Mouse (Mus musculus): Measurements from ENCODE around the gene Sec24a.
"Not testable (repeated sequence)": the region's sequence is repeated elsewhere in the genome, so short reads cannot be mapped to it uniquely, and the experiment has no call there.

Sec24a gene

DNA sequence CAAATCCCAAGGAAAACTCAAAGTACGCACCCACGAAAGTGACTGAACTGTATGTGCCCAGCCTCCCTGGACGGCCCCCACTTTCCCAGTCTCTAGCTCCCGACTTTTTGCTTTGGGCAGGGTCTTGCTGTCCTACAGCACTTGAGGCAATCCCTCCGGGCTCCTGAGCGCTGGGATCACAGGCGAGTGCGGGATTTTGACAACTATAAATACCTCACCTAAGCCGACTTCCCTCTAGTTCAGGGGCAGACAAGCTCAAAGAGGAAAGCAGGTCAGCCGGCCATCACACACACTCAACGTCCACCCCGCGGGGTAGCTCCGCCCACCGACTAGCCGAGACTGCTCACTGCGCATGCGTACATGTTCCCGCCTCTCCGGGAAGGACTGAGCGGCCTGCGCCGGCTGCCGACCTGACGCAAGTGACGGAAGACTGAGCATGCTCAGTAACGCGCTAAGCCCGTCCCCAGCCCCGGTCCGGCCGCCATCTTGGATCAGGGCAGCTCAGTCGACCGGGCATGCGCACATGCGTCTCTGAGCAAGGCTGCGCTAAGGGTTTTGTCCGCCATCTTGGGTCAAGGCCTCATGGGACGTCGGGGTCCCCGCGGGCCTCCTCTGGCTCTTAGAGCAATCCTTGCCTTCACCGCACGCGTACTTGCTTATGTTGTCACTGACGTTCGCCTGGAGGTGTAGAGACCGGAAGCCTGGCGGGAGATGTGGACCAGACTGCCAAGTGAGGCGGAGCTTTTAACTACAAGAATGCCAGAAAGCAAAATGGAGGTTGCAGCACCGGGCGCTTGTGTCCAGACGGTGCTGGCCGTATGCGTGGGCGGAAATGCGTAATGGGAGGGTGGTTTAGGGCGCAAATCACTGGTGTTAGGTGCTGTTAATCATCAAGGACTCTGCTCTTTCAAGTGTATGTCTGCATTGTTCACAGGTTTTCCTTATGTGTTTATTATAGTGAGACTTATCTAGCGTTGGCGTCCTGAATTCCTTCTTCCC, 74.8 kb downstream of the Sec24a start, which contains the start of gene 0610009B22Rik:
TSS of gene 0610009B22Rik (minus strand) at position 545 of the 999 bp plus-strand sequence.
- peak; percentile 98 to 99 for DNase-seq (ENCODE audit: low spot score in 2 of 2)

DNA sequence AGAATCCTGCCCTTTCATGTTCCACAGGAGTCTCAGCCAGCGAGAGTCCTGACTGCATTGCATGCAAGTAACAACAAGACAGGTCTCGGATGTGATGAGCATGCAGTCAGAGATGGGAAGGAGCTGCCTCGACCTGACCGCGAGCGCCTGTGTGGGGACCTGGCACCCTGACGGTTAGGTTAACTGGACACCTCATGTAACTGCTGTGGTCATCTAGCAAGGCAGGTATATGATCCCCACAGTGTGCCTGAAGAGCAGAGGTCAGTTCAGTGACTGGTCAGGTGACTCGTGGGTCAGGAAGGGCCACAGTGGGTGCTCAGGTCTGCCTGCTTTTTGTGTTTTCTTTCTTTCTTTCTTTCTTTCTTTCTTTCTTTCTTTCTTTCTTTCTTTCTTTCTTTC, 81.5 kb downstream of the Sec24a start:
- no peak for DNase-seq (ENCODE audit: low spot score in 2 of 2)

- peak; percentile 59 to 63 for DNase-seq (ENCODE audit: low spot score in 2 of 2)
Observed at GRCm38 (mm10) chr11:51681324-51681975, 82.0 kb downstream of the Sec24a start.

GRCm38 (mm10) chr11:51679466-51679865, 84.0 kb downstream of the Sec24a start:
- DNase-seq (ENCODE audit: low spot score in 2 of 2): no peak

GRCm38 (mm10) chr11:51677737-51678418, 85.6 kb downstream of the Sec24a start:
- no peak for DNase-seq (ENCODE audit: low spot score in 2 of 2)

DNA sequence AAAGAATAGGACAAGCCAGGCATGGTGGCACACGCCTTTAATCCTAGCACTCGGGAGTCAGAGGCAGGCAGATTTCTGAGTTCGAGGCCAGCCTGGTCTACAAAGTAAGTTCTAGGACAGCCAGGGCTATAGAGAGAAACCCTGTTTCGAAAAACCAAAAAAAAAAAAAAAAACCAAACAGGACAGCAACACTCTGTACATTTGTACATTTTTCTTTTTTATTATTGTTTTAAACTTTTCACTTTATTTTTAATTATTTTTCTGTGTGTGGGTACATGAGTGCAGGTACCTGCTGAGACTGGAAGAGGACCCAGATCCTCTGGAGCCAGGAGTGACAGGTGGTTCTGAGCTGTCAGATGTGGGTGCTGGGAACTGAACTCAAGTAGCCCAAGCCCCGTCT, 88.0 kb downstream of the Sec24a start:
- DNase-seq (ENCODE audit: low spot score in 2 of 2): no peak

GRCm38 (mm10) chr11:51673291-51673690, 90.1 kb downstream of the Sec24a start:
- no peak for DNase-seq (ENCODE audit: low spot score in 2 of 2)

DNA sequence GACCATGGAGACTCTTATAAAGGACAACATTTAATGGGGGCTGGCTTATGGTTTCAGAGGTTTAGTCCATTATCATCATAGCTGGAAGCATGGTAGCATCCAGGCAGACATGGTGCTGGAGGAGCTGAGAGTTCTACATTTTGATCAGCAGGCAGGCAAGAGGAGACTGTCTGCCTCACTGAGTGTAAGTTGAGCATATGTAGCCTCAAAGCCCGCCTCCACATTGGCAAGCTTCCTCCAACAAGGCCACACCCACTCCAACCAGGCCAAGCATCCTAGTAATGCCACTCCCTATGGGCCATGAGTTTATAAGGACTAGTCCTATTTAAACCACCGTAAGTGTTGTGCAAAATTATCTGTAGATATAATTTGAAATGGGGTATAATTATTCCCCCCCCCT, 92.1 kb downstream of the Sec24a start:
- no peak for DNase-seq (ENCODE audit: low spot score in 2 of 2)

- DNase-seq (ENCODE audit: low spot score in 2 of 2): no peak
Observed at GRCm38 (mm10) chr11:51670846-51671245, 92.6 kb downstream of the Sec24a start.

GRCm38 (mm10) chr11:51664747-51665146, 98.7 kb downstream of the Sec24a start:
- DNase-seq (ENCODE audit: low spot score in 2 of 2): not testable (repeated sequence)

DNA sequence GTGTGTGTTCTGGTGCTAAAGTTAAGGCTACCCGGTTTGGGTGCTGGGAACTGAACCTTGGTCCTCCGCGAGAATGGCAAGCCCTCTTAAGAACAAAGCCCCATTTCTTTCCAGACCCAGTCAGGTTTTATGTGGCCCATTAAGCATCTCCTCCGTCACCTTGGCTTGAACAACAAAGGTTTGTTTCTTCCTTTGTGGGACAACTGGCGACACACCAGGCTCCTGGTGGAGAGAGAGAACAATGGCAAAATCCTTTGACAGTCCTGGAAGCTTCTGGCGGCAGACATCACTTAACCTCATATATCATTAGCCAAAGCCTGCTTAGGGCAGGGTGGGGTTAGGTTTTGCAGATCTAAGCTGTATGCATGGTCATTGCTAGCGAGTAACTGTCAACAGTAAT, 100.8 kb downstream of the Sec24a start:
- no peak for DNase-seq (ENCODE audit: low spot score in 2 of 2)

GRCm38 (mm10) chr11:51661867-51662365, 101.5 kb downstream of the Sec24a start:
- no peak for DNase-seq (ENCODE audit: low spot score in 2 of 2)

DNA sequence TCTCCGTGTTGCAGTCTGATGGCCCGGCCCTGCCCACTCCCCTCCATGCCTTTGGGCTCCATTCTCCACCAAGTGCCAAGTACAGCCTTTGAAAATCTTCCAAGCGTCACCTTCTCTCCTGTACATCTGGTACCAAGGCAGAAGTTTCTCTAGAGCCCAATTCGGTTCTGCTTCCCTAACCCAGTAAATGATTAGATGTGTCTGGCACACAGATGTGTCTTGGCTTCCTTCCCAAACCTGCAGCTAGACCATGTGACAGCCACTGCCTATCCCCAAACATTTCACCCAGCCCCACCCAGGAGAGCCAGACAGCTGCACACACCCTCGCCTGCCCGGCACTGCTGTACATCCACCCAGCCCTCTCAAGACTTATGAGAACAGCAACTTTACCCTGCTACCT, 104.7 kb downstream of the Sec24a start:
- DNase-seq (ENCODE audit: low spot score in 2 of 2): no peak

DNA sequence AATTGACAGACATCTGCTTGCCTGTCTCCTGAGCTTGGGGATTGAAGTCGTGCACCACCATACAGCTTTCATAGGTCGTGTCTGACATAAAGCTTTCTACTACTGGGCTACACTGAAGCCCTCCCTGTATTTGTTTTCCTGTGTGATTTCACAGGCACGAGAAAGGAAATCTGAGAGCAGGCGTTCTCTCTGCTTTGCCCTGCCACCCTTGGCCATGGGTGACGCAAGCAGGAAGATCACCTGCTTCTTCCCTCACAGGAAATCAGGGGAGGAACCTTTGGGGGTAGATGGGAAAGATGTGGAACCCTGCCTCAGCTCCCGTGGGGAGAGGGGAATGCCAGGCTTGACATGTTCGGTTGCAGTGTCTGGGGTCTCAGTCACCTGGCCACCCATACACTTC, 105.1 kb downstream of the Sec24a start:
- no peak for DNase-seq (ENCODE audit: low spot score in 2 of 2)

DNA sequence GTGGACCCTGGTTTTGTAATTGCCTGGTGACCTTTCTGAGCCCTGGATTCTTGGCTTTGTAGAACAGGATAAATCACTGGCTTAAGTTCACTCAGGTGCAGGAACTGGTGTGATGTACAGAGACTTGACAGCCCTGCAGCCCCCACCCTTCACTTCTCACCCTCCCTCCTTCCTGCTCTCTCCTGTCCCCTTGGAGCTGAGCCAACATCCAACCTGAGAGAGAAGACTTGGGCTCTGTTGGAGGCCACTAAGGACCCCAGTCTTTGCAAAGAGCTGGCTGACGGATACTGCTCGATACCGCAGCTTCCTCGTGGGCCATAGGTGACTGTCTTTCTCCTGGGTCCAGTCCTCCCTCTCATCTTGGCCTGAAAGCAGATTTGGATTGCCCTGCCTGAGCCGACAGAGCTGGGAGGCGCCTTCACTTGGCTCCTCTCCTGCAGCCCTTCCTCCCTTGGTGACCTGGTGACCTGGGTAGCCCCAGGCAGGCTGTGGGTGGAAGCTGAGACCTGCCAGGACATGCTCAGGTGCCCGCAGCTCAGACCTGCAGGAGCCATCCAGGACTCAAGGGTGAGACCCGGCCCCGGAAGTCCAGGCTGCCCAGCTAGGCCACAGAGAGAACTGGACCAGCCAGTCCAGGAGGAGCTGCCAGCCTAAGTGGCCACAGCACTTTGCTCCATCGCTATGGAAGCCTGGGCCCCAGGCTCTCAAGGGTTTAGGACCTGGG, 106.5 kb downstream of the Sec24a start:
- no peak for DNase-seq (ENCODE audit: low spot score in 2 of 2)

DNA sequence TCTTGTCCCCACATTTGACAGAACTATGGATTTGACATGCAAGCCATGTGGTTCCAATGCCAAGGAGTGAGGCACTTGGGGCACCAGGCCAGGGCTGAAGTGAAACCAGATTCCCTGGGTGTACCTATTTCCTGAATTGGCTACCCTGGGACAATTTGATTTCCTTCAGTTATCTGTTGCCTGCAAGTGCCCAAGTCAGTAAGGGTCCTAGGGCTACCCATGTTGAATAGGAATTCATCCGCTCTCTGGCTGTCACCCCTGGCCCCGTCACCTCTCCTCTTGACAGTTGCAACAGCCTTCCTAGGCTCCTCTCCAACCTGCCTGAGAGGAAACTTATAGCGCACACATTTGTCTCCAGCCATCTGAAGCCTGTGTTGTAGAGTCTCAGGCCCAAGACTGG, 108.5 kb downstream of the Sec24a start:
- no peak for DNase-seq (ENCODE audit: low spot score in 2 of 2)

DNA sequence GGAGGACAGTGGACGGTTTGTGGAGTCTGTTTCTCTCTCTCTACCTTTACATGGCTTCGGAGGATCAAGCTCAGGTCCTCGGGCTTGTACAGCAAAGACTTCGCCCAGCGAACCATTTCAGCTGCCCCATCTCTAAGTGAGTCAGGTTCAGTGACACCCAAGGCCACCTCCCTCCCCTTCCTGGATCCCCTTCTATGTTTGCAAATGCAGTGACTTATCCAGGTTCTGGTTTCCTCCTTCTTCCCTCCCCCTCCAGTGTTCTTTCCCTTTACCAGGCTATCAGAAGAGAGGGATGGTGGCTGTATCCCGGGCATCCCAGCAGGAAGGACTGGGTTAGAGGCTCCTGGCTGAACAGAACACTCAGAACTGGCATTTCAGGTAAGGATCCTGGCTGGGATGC, 109.7 kb downstream of the Sec24a start:
- no peak for DNase-seq (ENCODE audit: low spot score in 2 of 2)

DNA sequence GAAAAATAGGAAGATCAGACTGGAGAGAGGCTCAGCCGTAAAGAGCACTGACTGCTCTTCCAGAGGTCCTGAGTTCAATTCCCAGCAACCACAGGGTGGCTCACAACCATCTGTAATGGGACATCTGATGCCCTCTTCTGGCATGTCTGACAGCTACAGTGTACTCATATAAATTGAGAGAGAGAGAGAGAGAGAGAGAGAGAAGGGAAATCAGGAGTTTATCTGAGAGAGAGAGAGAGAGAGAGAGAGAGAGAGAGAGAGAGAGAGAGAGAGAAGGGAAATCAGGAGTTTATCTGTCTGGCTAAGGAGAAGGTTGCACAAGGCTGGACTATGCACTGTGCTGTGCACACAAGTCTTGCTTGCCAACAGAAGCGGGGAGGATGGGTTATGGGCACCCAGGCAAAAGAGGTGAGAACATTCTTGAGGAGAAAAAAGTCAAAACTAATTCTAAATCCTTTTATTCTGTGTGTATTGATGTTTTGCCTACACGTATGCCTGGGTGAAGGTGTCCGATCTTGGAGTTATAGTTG, 110.5 kb downstream of the Sec24a start:
- DNase-seq (ENCODE audit: low spot score in 2 of 2): no peak

DNA sequence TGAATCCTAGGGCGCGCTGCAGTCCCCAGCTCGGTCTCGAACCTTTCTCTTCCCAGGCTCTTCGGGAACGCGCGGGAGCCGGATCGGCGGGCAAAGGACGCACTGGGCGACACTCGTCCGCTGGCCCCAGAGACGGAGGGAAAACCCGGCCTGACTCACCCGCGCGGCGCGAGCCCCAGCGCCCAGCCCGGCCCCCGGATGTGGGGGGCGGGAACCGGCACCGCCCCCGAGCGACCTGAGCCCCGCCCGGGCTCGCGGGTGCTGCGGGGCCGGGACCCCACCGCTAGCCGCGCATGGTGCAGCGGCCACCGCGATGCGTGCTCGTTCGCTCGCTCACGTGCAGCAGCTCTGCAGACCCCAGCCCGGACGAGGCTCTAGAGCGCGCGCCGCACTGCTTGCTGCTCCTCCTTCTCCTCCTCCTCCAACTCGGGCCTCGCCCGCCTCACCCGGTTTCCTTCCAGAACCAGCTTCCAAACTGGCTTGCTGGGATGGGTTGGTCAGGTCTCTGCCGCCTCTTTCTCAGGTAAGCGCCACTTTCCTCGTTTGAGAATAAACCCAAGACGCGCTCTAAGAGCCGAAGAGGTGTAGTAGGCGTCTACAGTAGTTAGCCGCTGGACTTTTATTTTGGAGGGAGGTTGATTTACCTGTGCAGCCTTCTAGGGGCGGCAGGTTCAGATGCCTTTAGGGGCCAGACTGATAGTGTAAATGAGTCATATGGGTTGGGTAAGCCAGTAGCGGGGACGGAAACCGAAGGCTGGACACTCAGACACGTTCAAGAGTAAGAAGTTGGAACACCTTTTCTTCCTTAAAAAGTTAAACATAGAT, 112.5 kb downstream of the Sec24a start, which contains the start of the genes N4bp3 and D930048N14Rik:
TSS of gene N4bp3 (minus strand) at position 152 of the 825 bp plus-strand sequence.
TSS of gene D930048N14Rik (plus strand) at position 264 of the 825 bp plus-strand sequence.
- DNase-seq (ENCODE audit: low spot score in 2 of 2): no peak

DNA sequence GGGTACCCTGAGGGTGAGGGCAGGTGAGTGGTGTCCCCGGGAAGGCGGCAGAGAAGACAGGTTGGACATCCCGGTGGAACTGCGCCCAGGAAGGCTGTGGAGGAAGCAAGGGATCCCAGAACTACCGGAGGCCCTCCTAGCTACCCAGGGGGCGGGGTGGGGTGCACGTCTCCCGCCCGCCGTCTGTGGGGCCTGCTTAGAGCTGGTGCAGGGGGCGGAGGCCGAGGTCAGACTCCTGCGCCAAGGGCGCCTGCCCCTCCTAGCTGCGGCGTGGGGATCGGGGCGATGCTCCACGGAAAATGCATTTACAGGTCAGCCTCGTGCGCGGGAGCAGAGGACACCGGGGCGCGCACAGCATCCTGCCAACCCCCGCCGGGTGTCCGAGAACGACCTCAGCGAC, 113.2 kb downstream of the Sec24a start:
- DNase-seq (ENCODE audit: low spot score in 2 of 2): no peak

Data from right cerebral cortex, postnatal 36 days (tissue).